Mouse (Mus musculus) bone marrow macrophage, adult 2 months (primary cell): Measurements from ENCODE around the gene Gm20388.

Source experiments
- CTCF ChIP-seq: IDR thresholded peaks from 2 replicates; pipeline ENCODE4 v1.5.1; 2012; ENCODE audit warnings: low read depth, mild to moderate bottlenecking, low read length, moderate library complexity
- POLR2A ChIP-seq: IDR thresholded peaks from 2 replicates; pipeline ENCODE4 v1.6.1; 2012; ENCODE audit warnings: mild to moderate bottlenecking, low read depth, low read length, borderline replicate concordance

- no peak for TF ChIP-seq CTCF
- no peak for TF ChIP-seq POLR2A
Observed at GRCm38 (mm10) chr8:121437506-121437905, 1526.9 kb downstream of the Gm20388 start.
